Mouse (Mus musculus) intestine, embryonic 14.5 days (tissue): ENCODE data around the gene Uba1. TPM values are rescaled to one million over a fixed set of nuclear protein-coding genes. Genes with fewer than 3 reads are reported as not detected.

Source experiments
- polyA plus RNA-seq: library from polyadenylated mRNA; unstranded; fragments of >200 nt; fragmentation: Nextera tagmentation; extraction: Ambion mirVana; gene quantifications from 2 replicates; pipeline ENCODE4 v1.2.1, GENCODE M21; 2014

The Uba1 gene
- polyA plus RNA-seq, 1 experiment from 2014 or later: 189 TPM

Other genes with a start within 250 kb of the Uba1 start
- 12.3 and 13.9 TPM in 2 replicates for gene Jade3, start 232.6 kb upstream of the Uba1 start, polyA plus RNA-seq
- 9.5 and 10.9 TPM in 2 replicates for gene Rgn, start 108.5 kb upstream of the Uba1 start, polyA plus RNA-seq
- 58.6 and 60.4 TPM in 2 replicates for gene Rbm10, start 40.8 kb upstream of the Uba1 start, polyA plus RNA-seq
- gene Ndufb11, start 40.7 kb upstream of the Uba1 start, polyA plus RNA-seq: 258 and 267 TPM in 2 replicates
- 74.6 and 81.6 TPM in 2 replicates for gene Cdk16, start 29.6 kb downstream of the Uba1 start, polyA plus RNA-seq
- gene Usp11, start 45.6 kb downstream of the Uba1 start, polyA plus RNA-seq: 36.9 and 41.6 TPM in 2 replicates
- gene Araf, start 139.5 kb downstream of the Uba1 start, polyA plus RNA-seq: 95.7 and 110 TPM in 2 replicates
- gene Timp1, start 211.8 kb downstream of the Uba1 start, polyA plus RNA-seq: 29.9 and 34.9 TPM in 2 replicates